Mouse (Mus musculus) stomach, postnatal 0 days (tissue): ENCODE data around the gene Vrk3. TPM values are rescaled to one million over a fixed set of nuclear protein-coding genes. Genes with fewer than 3 reads are reported as not detected.

ENCODE experiments used
- ATAC-seq: fragments of 200-750 bp; cut with Nextera tagmentation; 2 replicates; pipeline ENCODE4 v1.8.0; 2017; ENCODE audit not compliant: low FRiP score, low TSS enrichment
- DNase-seq: peaks from one replicate; pipeline ENCODE4 v3.0.0-alpha.2; 2016; ENCODE audit warnings: low spot score
- H3K27ac ChIP-seq: fragments of 300-500 bp; sonication (generic); replicated peaks from 2 replicates; pipeline ENCODE4 v1.5.1; 2014; ENCODE audit warnings: mild to moderate bottlenecking, control low read depth
- H3K27me3 ChIP-seq: fragments of 300-500 bp; sonication (generic); 2 replicates; pipeline ENCODE4 v1.6.1; 2014; ENCODE audit warnings: low read length; ENCODE audit not compliant: control insufficient read depth, insufficient read depth
- H3K36me3 ChIP-seq: fragments of 300-500 bp; sonication (generic); 2 replicates; pipeline ENCODE4 v1.6.1; 2014; ENCODE audit warnings: low read length, mixed read lengths; ENCODE audit not compliant: control insufficient read depth, insufficient read depth
- H3K4me1 ChIP-seq: fragments of 300-500 bp; sonication (generic); replicated peaks from 2 replicates; pipeline ENCODE4 v1.6.1; 2014; ENCODE audit warnings: antibody characterized with exemption; ENCODE audit not compliant: control insufficient read depth, insufficient read depth
- H3K4me2 ChIP-seq: fragments of 300-500 bp; sonication (generic); replicated peaks from 2 replicates; pipeline ENCODE4 v1.6.1; 2014; ENCODE audit warnings: low read depth, mild to moderate bottlenecking, control low read depth, moderate library complexity
- H3K4me3 ChIP-seq: fragments of 300-500 bp; sonication (generic); 2 replicates; pipeline ENCODE4 v1.5.1; 2014; ENCODE audit warnings: low read depth, low read length, control low read depth
- H3K9ac ChIP-seq: fragments of 300-500 bp; sonication (generic); 2 replicates; pipeline ENCODE4 v1.6.1; 2014; ENCODE audit warnings: mild to moderate bottlenecking, low read length, control low read depth, mixed read lengths
- H3K9me3 ChIP-seq: fragments of 300-500 bp; sonication (generic); 2 replicates; pipeline ENCODE4 v1.6.1; 2016; ENCODE audit warnings: low read length; ENCODE audit not compliant: control insufficient read depth
- CTCF ChIP-seq: IDR thresholded peaks from 2 replicates; pipeline ENCODE4 v1.5.1; 2016; ENCODE audit warnings: antibody characterized with exemption, low read depth, mild to moderate bottlenecking, moderate library complexity
- EP300 ChIP-seq: optimal IDR thresholded peaks from 2 replicates; pipeline ENCODE3; 2016; ENCODE audit warnings: antibody characterized with exemption
- WGBS: fragments of 180-500 bp; shearing (Covaris S2); extraction: QIAGEN DNeasy Blood & Tissue Kit; methylation state at CpG from one replicate; pipeline ENCODE4 v1.1.7; 2014; 5-methylcytosine and 5-hydroxymethylcytosine counted together
- polyA plus RNA-seq: library from polyadenylated mRNA; unstranded; fragments of >200 nt; fragmentation: Nextera tagmentation; extraction: Ambion mirVana; gene quantifications from 2 replicates; pipeline ENCODE4 v1.2.1, GENCODE M21; 2015

The Vrk3 gene
- polyA plus RNA-seq, 1 experiment from 2014 or later = 21.7 TPM

DNA sequence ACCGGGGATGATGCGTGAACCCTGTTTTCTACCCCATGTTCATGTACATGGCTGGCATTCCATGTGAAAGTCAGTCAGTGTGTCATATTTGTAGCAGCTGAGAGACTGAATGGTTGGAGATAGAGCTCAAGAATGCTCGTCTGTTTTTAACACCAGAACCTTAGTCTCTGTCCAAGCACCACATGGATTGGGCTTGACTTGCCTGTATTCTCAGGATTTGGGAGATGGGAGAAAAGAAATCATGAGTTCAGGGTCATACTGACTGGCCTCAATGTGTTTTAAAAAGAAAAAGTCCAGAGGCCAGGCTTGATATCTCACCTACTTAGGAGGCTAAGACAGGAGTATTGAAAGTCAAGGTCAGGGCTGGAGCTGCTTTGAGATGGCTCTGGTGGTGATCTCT lies 69.2 kb downstream of the Vrk3 start:
- Histone ChIP-seq H3K4me3 (peak overlapping the region; percentile 82), H3K27me3 (no peaks in the 10 kb centered on the region), H3K36me3 (no peaks in the 10 kb centered on the region), H3K9me3 (no peaks in the 10 kb centered on the region), H3K4me2 (peak overlapping the region; percentile 80), H3K9ac (peak overlapping the region; percentile 95), H3K4me1 (peaks cover 16% of the 10 kb centered on the region), H3K27ac (peak overlapping the region; percentile 98)
- 10% methylated on average over 3 of the region's 3 CpGs for WGBS
- TF ChIP-seq EP300 (no peak), CTCF (no peak)
- ATAC-seq = no peak
- DNase-seq = no peak

DNA sequence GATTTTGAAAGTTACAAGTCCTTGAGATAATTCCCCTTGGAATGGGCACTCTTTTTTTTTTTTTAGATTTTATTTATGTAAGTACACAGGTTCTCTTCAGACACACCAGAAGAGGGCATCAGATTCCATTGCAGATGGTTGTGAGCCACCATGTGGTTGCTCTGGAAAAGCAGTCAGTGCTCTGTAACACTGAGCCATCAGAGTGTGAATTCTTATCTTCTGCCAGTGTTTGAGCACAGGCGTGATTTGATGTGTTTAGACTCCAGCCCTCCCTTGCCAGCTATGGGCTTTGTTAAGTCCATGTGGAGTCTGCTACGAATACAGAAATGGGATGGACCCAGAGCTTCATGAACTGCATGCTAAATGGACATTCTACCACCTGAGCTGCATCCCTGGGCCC lies 70.0 kb downstream of the Vrk3 start:
- peak; percentile 45 for DNase-seq
- peak; percentile 65 for TF ChIP-seq CTCF
- TF ChIP-seq EP300 = no peak

DNA sequence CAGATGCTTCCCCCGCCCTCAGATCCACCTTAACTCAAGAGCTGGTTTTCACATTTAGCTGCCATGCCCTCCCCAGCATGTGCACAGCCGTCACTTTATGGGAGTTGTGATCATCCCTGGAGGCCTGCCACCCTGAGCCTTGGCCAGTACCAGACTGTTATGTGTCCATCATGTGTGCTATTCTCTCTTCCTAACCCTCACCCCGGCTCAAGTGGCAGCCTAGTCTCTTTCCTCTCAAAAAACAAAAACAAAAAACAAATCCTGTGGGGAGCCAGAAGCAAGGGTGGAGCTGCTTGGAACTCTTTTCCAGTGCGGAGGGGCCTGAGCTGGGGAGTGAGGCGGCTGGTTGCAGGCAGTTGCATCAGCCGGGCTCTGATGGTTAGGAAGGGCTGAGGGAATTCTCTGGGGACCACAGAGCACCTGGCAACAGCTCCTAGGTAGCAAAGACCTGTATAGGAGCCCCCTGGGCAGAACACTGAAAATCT lies 70.6 kb downstream of the Vrk3 start:
- H3K27me3 ChIP-seq = no peaks in the 10 kb centered on the region
- H3K27ac ChIP-seq = peak overlapping the region; percentile 70
- peak overlapping the region; percentile 18 for H3K4me3 ChIP-seq
- no peaks in the 10 kb centered on the region for H3K9me3 ChIP-seq
- no peaks in the 10 kb centered on the region for H3K36me3 ChIP-seq
- H3K9ac ChIP-seq = peak overlapping the region; percentile 47
- ATAC-seq (no peak), DNase-seq (peak; percentile 61)
- peaks cover 16% of the 10 kb centered on the region for H3K4me1 ChIP-seq
- peak overlapping the region; percentile 39 for H3K4me2 ChIP-seq
- 22% methylated on average over 6 of the region's 6 CpGs for WGBS
- TF ChIP-seq EP300 (no peak), CTCF (no peak)

More for the DNA sequence above, 70.0 kb downstream of the Vrk3 start:
- Histone ChIP-seq H3K4me1 (peaks cover 16% of the 10 kb centered on the region), H3K27me3 (no peaks in the 10 kb centered on the region), H3K36me3 (no peaks in the 10 kb centered on the region), H3K4me2 (peak overlapping the region; percentile 80), H3K27ac (peak overlapping the region; percentile 70), H3K9ac (peak overlapping the region; percentile 95), H3K9me3 (no peaks in the 10 kb centered on the region), H3K4me3 (peak overlapping the region; percentile 18; the same call in 1 of the 2 replicates)
- 8% methylated on average over 2 of the region's 2 CpGs for WGBS
- ATAC-seq = no peak

DNA sequence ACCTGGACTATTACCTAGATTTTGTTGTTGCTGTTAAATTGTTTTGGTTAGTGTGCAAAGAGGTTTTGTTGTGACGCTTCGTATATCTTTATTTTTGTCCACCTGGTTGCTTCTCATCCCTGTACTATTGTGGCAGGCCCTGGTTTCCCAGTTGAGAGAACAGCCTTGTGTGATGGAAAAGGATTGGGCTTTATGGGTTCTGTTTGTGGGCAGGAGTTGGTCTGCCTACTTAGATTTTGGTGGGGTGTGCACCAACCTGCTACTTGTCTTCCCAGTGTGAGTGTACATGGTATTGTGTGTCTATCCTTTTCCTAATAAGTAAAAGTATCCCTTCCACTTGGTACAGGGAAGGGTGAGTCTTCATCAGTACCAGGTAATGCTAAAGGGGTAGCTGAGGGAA lies 71.2 kb downstream of the Vrk3 start:
- Histone ChIP-seq H3K4me1 (peaks cover 16% of the 10 kb centered on the region), H3K4me3 (peak overlapping the region; percentile 18; the same call in 1 of the 2 replicates), H3K9ac (peak overlapping the region; percentile 47), H3K36me3 (no peaks in the 10 kb centered on the region), H3K9me3 (no peaks in the 10 kb centered on the region), H3K4me2 (peak overlapping the region; percentile 39), H3K27ac (peak overlapping the region; percentile 56), H3K27me3 (no peaks in the 10 kb centered on the region)
- TF ChIP-seq EP300 (no peak), CTCF (no peak)
- no peak for ATAC-seq
- peak; percentile 8 for DNase-seq
- 95% methylated on average over 2 of the region's 2 CpGs for WGBS

DNA sequence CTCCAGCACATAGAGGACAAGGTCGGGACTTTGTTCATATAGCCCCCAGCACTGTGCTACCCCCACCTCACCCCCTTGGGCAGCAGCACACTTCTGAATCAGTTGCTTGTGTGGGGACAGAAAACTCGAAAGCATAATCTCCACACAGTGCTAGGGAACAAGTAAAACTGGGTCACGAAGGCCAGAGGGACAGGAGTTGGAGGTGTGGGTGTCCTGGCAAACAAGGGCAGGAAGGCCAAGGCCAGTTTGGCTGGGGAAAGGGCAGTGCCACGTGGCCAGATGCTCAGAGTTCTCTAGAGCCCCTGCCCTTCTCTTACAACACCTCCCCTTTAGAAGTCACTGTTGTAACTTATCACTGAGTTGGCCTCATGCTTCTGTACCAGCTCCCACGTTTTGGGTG lies 71.7 kb downstream of the Vrk3 start:
- H3K27me3 ChIP-seq = no peaks in the 10 kb centered on the region
- no peak overlapping the region for H3K4me3 ChIP-seq
- H3K4me1 ChIP-seq = peaks cover 16% of the 10 kb centered on the region
- H3K9ac ChIP-seq = no peak overlapping the region; the same call in 1 of the 2 replicates
- no peaks in the 10 kb centered on the region for H3K36me3 ChIP-seq
- H3K9me3 ChIP-seq = no peaks in the 10 kb centered on the region
- H3K4me2 ChIP-seq = no peak overlapping the region; the same call in 1 of the 2 replicates
- TF ChIP-seq CTCF (no peak), EP300 (no peak)
- H3K27ac ChIP-seq = peak overlapping the region; percentile 56
- WGBS = 44% methylated on average over 5 of the region's 5 CpGs
- no peak for ATAC-seq
- peak; percentile 13 for DNase-seq

DNA sequence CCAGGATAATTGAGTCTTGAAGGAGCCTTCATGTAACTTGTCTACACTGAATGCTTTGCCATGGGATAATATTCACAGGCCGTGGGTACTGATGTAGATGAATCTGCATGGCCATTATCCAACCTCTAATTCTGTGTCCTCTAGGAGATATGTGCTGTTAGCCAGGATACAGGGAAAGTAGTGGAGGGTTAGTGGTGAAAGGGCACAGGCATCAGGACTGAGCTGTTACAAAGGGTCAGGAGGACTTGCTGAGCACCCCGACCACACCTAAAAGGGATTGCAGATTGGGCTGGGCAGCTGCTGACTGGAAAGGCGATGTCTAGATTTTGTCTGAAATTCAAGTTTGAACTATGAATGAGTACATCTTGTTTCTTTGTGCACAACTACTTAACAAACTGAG lies 72.3 kb downstream of the Vrk3 start:
- DNase-seq = peak; percentile 9
- Histone ChIP-seq H3K9me3 (no peaks in the 10 kb centered on the region), H3K4me3 (no peak overlapping the region), H3K4me1 (peaks cover 12% of the 10 kb centered on the region), H3K9ac (no peak overlapping the region), H3K36me3 (no peaks in the 10 kb centered on the region), H3K27me3 (no peaks in the 10 kb centered on the region), H3K27ac (no peak overlapping the region; the same call in 1 of the 2 replicates), H3K4me2 (no peak overlapping the region)
- ATAC-seq = no peak
- no peak for TF ChIP-seq CTCF
- TF ChIP-seq EP300 = no peak
- WGBS = 61% methylated on average over 3 of the region's 3 CpGs
